Mouse (Mus musculus): Measurements from ENCODE around the gene Msi2. TPM values are rescaled to one million over a fixed set of nuclear protein-coding genes. Genes with fewer than 3 reads are reported as not detected.

Gene Msi2
- total and polyA plus RNA-seq, 2 experiments from 2014 or later: 22.1 to 94.6 TPM

DNA sequence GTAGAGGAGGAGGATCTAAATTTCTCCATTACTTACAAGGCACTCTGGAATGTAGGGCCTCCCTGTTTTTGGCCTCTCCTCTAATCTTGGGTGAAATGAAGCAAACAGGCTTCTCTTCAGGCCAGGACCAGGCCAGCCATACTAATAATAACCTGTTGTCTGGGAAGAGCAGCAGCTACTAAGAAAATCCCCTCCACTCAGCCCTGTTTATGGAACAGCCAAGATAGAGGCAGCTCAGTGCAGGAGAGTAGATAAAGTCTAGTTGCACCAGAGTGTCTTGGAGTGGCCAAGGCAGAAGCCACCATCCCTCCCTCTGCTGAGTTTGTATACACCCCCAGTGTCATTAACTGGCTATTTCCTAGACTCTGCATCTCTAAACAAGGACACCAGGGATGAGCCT is 247.7 kb downstream of the Msi2 start:
- Histone ChIP-seq H3K27ac (ENCODE audit: low read depth) (peak overlapping the region; percentile 72), H3K4me1 (ENCODE audit: control insufficient read depth, insufficient read depth) (peaks cover 45% of the 10 kb centered on the region), H3K9me3 (replicated peaks; ENCODE audit: control insufficient read depth, low read length) (no peaks in the 10 kb centered on the region), H3K27me3 (ENCODE audit: control insufficient read depth, insufficient read depth, low read length) (no peaks in the 10 kb centered on the region), H3K36me3 (replicated peaks; ENCODE audit: control insufficient read depth, insufficient read depth, low read length) (no peaks in the 10 kb centered on the region), H3K4me3 (ENCODE audit: low read depth, low read length) (no peak overlapping the region), H3K4me2 (ENCODE audit: low read depth, low read length) (peak overlapping the region; percentile 20), H3K9ac (replicated peaks; ENCODE audit: low read depth, low read length) (no peak overlapping the region; the same call in 1 of the 2 replicates)
- ATAC-seq (ENCODE audit: insufficient read depth, low read depth) (0 out of 2 replicates have a peak, but pooled peaks have one; percentile 9), DNase-seq (ENCODE audit: low spot score) (peak; percentile 49)
- TF ChIP-seq CTCF (IDR thresholded peaks at IDR 0.05; ENCODE audit: low read depth): no peak
- TF ChIP-seq EP300 (IDR thresholded peaks at IDR 0.05; ENCODE audit: low read depth): no peak

DNA sequence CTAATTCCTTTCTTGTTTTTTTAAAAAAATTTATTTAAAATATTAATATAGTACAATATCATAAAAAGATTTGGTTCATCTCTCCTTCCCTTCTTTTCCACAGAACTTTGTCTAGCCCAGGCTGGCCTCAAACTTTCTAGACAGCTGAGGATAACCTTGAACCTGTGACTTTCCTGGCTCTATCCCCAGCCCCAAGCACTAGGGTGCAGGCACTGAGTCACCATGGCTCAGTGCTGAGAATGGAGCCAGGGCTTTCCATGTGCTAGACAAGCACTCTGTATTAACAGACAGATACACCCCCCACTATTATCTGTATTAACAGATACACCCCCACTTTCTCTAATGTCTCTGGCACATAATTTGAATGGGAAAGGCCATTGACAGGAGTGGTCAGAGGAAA is 249.3 kb downstream of the Msi2 start:
- no peak for ATAC-seq (ENCODE audit: insufficient read depth, low read depth)
- TF ChIP-seq EP300 (IDR thresholded peaks at IDR 0.05; ENCODE audit: low read depth) (no peak), CTCF (IDR thresholded peaks at IDR 0.05; ENCODE audit: low read depth) (no peak)
- no peak for DNase-seq (ENCODE audit: low spot score)
- Histone ChIP-seq H3K27ac (ENCODE audit: low read depth) (0 out of 2 replicates have a peak overlapping the region, but pooled peaks have one; percentile 5), H3K9me3 (replicated peaks; ENCODE audit: control insufficient read depth, low read length) (no peaks in the 10 kb centered on the region), H3K4me2 (ENCODE audit: low read depth, low read length) (no peak overlapping the region), H3K4me1 (ENCODE audit: control insufficient read depth, insufficient read depth) (peaks cover 48% of the 10 kb centered on the region), H3K36me3 (replicated peaks; ENCODE audit: control insufficient read depth, insufficient read depth, low read length) (no peaks in the 10 kb centered on the region), H3K27me3 (ENCODE audit: control insufficient read depth, insufficient read depth, low read length) (no peaks in the 10 kb centered on the region), H3K9ac (replicated peaks; ENCODE audit: low read depth, low read length) (no peak overlapping the region), H3K4me3 (ENCODE audit: low read depth, low read length) (no peak overlapping the region)

DNA sequence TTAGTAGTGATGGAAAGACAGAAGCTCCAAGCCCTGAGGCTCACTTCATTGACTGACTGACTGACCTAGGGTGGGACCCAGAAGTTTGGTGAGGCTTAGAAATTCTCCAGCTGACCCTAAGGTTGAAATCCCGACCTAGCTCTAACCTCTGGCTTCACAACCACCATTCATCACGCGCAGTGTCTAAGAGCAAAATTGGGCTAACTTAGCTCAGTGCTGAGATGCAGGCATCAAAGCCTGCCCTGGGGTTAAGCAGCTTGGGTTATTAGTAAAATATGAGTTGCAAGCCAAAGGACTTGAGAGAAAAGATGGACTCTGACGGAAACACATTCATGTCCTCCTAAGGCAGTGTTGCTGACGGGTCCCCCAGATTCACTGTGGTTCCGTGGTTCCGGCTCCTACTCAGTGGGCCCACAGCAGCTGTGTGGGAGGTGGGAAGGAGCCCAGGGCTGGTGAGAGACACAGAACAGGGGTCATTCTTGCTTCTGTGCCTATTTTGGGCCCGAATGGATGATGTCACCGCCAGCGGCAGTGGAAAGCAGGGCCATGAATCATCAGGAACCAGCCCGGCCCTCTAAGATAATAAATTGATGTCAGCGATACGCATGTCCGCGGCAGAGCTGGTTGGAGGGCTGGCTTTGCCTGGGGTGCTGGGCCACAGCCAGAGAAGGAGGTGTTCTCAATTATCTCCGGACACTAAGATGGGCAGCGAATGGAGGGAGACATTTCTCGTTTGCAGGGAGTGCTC is 250.6 kb downstream of the Msi2 start:
- ATAC-seq (ENCODE audit: insufficient read depth, low read depth) (peak; percentile 79), DNase-seq (ENCODE audit: low spot score) (peak; percentile 81)
- Histone ChIP-seq H3K27ac (ENCODE audit: low read depth) (peak overlapping the region; percentile 85), H3K4me1 (ENCODE audit: control insufficient read depth, insufficient read depth) (peaks cover 53% of the 10 kb centered on the region), H3K9me3 (replicated peaks; ENCODE audit: control insufficient read depth, low read length) (no peaks in the 10 kb centered on the region), H3K4me2 (ENCODE audit: low read depth, low read length) (no peak overlapping the region; the same call in 1 of the 2 replicates), H3K36me3 (replicated peaks; ENCODE audit: control insufficient read depth, insufficient read depth, low read length) (no peaks in the 10 kb centered on the region), H3K27me3 (ENCODE audit: control insufficient read depth, insufficient read depth, low read length) (no peaks in the 10 kb centered on the region), H3K9ac (replicated peaks; ENCODE audit: low read depth, low read length) (no peak overlapping the region), H3K4me3 (ENCODE audit: low read depth, low read length) (no peak overlapping the region)
- 12% methylated on average over 18 of the region's 18 CpGs for WGBS
- TF ChIP-seq EP300 (IDR thresholded peaks at IDR 0.05; ENCODE audit: low read depth): no peak; the same call in 1 of the 2 replicates
- no peak for TF ChIP-seq CTCF (IDR thresholded peaks at IDR 0.05; ENCODE audit: low read depth)

DNA sequence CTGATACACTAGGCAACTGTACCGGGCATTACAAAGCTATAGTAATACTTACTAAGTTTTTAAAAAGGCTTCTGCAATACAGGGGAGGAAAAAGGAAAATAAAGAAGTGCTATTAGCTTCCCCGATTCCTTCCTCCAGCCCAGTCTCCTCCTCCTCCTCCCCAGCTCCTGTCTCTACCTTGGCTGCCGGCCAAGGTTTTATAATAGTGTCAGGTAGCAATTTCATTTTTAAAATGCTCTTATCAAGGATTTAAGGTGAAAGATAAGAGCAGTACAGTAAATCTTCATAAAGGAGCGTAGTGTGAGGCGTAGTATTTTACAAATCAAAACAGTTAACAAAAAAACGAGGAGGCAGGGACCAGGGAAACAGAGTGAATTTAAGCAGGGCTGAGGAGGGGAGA is 254.4 kb downstream of the Msi2 start:
- ATAC-seq (ENCODE audit: insufficient read depth, low read depth) (no peak), DNase-seq (ENCODE audit: low spot score) (no peak)
- H3K9ac ChIP-seq (replicated peaks; ENCODE audit: low read depth, low read length): no peak overlapping the region
- no peak overlapping the region for H3K4me2 ChIP-seq (ENCODE audit: low read depth, low read length)
- no peaks in the 10 kb centered on the region for H3K27me3 ChIP-seq (ENCODE audit: control insufficient read depth, insufficient read depth, low read length)
- no peak for TF ChIP-seq CTCF (IDR thresholded peaks at IDR 0.05; ENCODE audit: low read depth)
- no peak for TF ChIP-seq EP300 (IDR thresholded peaks at IDR 0.05; ENCODE audit: low read depth)
- H3K9me3 ChIP-seq (replicated peaks; ENCODE audit: control insufficient read depth, low read length): no peaks in the 10 kb centered on the region
- no peak overlapping the region for H3K27ac ChIP-seq (ENCODE audit: low read depth)
- WGBS: 37% methylated on average over 6 of the region's 6 CpGs
- H3K4me1 ChIP-seq (ENCODE audit: control insufficient read depth, insufficient read depth): peaks cover 48% of the 10 kb centered on the region
- H3K4me3 ChIP-seq (ENCODE audit: low read depth, low read length): no peak overlapping the region
- no peaks in the 10 kb centered on the region for H3K36me3 ChIP-seq (replicated peaks; ENCODE audit: control insufficient read depth, insufficient read depth, low read length)

DNA sequence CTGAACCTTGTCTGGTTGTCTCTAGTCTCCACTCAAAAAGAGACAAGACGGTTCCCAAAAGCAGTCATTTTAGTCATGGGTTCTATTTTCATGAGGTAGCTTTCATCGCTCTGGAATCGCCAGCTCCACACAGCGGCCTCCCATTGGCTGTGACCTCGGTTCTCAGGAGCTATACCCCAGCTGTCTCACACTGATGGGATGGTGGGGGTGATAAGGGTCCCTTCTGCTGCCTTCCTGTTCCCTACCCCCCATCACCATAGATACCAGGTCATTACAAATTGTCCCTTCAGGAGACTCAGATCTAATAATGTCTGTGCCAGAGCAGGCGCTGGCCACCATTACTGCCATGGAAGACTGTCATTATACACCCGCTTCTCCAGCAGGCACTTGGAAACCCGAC is 255.5 kb downstream of the Msi2 start:
- no peak overlapping the region for H3K27ac ChIP-seq (ENCODE audit: low read depth)
- 81% methylated on average over 8 of the region's 8 CpGs for WGBS
- H3K4me1 ChIP-seq (ENCODE audit: control insufficient read depth, insufficient read depth): peaks cover 39% of the 10 kb centered on the region

DNA sequence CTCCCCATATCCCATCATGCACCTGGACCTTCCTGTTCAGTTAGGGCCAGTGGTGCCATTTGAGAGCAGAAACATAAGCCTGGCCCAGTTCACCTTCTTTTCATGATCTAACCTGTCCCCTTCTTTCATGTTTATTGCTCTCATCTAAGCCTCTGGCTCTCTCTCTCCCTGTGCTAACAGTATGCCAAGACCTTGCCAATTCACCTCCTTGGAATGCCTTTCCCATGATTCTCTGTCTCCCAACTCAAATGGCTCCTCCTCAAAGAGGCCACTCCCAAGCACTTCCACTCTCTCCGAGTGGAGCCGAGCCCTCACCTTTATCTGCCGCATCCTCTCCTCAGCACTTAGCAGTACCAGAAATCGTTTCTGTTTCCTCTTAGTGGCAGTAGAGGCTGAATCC is 256.7 kb downstream of the Msi2 start:
- Histone ChIP-seq H3K27me3 (ENCODE audit: control insufficient read depth, insufficient read depth, low read length) (no peaks in the 10 kb centered on the region), H3K4me2 (ENCODE audit: low read depth, low read length) (no peak overlapping the region), H3K9me3 (replicated peaks; ENCODE audit: control insufficient read depth, low read length) (no peaks in the 10 kb centered on the region), H3K9ac (replicated peaks; ENCODE audit: low read depth, low read length) (no peak overlapping the region), H3K27ac (ENCODE audit: low read depth) (no peak overlapping the region), H3K4me3 (ENCODE audit: low read depth, low read length) (no peak overlapping the region), H3K36me3 (replicated peaks; ENCODE audit: control insufficient read depth, insufficient read depth, low read length) (no peaks in the 10 kb centered on the region), H3K4me1 (ENCODE audit: control insufficient read depth, insufficient read depth) (peaks cover 32% of the 10 kb centered on the region)
- DNase-seq (ENCODE audit: low spot score) (no peak), ATAC-seq (ENCODE audit: insufficient read depth, low read depth) (no peak)
- WGBS: 75% methylated on average over 4 of the region's 4 CpGs
- TF ChIP-seq EP300 (IDR thresholded peaks at IDR 0.05; ENCODE audit: low read depth) (no peak), CTCF (IDR thresholded peaks at IDR 0.05; ENCODE audit: low read depth) (no peak)

More for the DNA sequence above, 255.5 kb downstream of the Msi2 start:
- Histone ChIP-seq H3K4me3 (ENCODE audit: low read depth, low read length) (no peak overlapping the region), H3K4me2 (ENCODE audit: low read depth, low read length) (no peak overlapping the region), H3K27me3 (ENCODE audit: control insufficient read depth, insufficient read depth, low read length) (no peaks in the 10 kb centered on the region), H3K9me3 (replicated peaks; ENCODE audit: control insufficient read depth, low read length) (no peaks in the 10 kb centered on the region), H3K9ac (replicated peaks; ENCODE audit: low read depth, low read length) (no peak overlapping the region), H3K36me3 (replicated peaks; ENCODE audit: control insufficient read depth, insufficient read depth, low read length) (no peaks in the 10 kb centered on the region)
- no peak for ATAC-seq (ENCODE audit: insufficient read depth, low read depth)
- no peak for DNase-seq (ENCODE audit: low spot score)
- TF ChIP-seq EP300 (IDR thresholded peaks at IDR 0.05; ENCODE audit: low read depth) (no peak), CTCF (IDR thresholded peaks at IDR 0.05; ENCODE audit: low read depth) (no peak)
